Mouse (Mus musculus): ENCODE data around the gene Gm20388.

DNA sequence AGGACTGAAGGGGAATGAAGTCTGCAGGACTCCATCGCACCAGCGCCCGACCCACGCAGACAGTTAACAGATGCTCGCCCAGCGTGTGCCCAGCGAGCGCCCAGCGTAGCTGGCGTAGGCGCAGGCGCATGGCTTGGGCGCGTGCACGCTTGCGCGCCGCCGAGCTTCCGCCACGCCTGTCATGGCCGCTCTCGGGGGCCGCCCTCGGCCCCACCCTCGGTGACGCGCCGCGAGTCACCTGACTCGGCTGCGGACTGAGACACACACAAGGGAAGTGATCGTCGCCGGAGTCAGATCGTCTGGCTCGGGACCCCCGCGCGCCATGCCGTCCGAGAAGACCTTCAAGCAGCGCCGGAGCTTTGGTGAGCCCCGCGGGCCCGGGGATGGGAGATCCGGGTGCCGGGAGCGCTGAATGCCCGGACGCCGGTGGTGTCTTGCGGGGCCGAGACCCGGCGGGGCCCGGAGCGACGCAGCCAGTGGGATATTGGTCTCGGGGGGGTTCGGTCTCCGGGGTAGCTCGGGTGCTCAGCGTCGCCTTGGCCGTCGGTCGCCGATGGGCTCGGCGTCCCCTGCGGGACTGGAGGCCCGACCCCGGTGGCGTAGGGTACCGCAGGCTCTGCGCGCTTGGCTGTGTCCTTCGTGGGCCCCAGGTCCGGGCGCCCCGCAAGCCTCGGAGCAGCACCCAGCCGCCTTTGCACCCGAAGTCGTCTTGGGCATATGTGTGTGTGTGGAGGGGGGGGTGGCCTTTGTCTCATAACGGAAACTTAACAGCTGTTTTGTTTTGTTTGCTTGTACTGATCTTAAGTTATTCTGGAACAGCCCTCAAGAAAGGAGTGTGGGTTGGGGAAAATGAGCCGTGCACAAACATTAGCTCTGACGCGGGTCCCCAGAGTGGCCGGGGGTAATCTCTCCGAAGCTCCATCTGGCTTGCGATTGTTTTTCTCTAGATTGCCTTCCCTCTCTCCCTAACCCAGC, 1679.8 kb downstream of the Gm20388 start, which contains the start of gene Map1lc3b:
- TF ChIP-seq CTCF (conservative IDR thresholded peaks at IDR 0.05; ENCODE audit: insufficient read depth, insufficient read length, low read depth, low read length) (no peak), POLR2A (IDR thresholded peaks at IDR 0.05; ENCODE audit: low read depth, low read length) (no peak)

Data from kidney, adult 2 months (tissue).